Mouse (Mus musculus) intestine, postnatal 0 days (tissue): ENCODE measurements around the gene Slc25a38. TPM values are rescaled to one million over a fixed set of nuclear protein-coding genes. Genes with fewer than 3 reads are reported as not detected.
"Not testable (repeated sequence)": the region's sequence is repeated elsewhere in the genome, so short reads cannot be mapped to it uniquely, and the experiment has no call there.

Source experiments
- ATAC-seq: fragments of 200-750 bp; cut with Nextera tagmentation; 2 replicates; pipeline ENCODE4 v1.8.0; 2017; ENCODE audit warnings: mild to moderate bottlenecking, moderate TSS enrichment, moderate library complexity
- H3K27ac ChIP-seq: fragments of 300-500 bp; sonication (generic); 2 replicates; pipeline ENCODE4 v1.5.1; 2014; ENCODE audit warnings: mild to moderate bottlenecking, low read depth, low read length, moderate library complexity
- H3K27me3 ChIP-seq: fragments of 300-500 bp; sonication (generic); replicated peaks from 2 replicates; pipeline ENCODE4 v1.6.1; 2014; ENCODE audit warnings: low read length, mixed read lengths; ENCODE audit not compliant: control insufficient read depth, insufficient read depth
- H3K36me3 ChIP-seq: fragments of 300-500 bp; sonication (generic); 2 replicates; pipeline ENCODE4 v1.6.1; 2014; ENCODE audit warnings: mild to moderate bottlenecking, moderate library complexity; ENCODE audit not compliant: control insufficient read depth, insufficient read depth
- H3K4me1 ChIP-seq: fragments of 300-500 bp; sonication (generic); replicated peaks from 2 replicates; pipeline ENCODE4 v1.6.1; 2014; ENCODE audit warnings: antibody characterized with exemption, low read length, mixed read lengths; ENCODE audit not compliant: control insufficient read depth, insufficient read depth
- H3K4me2 ChIP-seq: fragments of 300-500 bp; sonication (generic); replicated peaks from 2 replicates; pipeline ENCODE4 v1.6.1; 2014; ENCODE audit warnings: low read depth, mild to moderate bottlenecking, moderate library complexity
- H3K4me3 ChIP-seq: fragments of 300-500 bp; sonication (generic); 2 replicates; pipeline ENCODE4 v1.5.1; 2014; ENCODE audit warnings: low read depth, low read length
- H3K9ac ChIP-seq: fragments of 300-500 bp; sonication (generic); 2 replicates; pipeline ENCODE4 v1.6.1; 2014; ENCODE audit warnings: mild to moderate bottlenecking, low read depth, low read length
- H3K9me3 ChIP-seq: fragments of 300-500 bp; sonication (generic); 2 replicates; pipeline ENCODE4 v1.6.1; 2016; ENCODE audit warnings: mixed run types; ENCODE audit not compliant: control insufficient read depth
- CTCF ChIP-seq: sonication (generic); IDR thresholded peaks from 2 replicates; pipeline ENCODE4 v1.5.1; 2016; ENCODE audit warnings: low read depth, mild to moderate bottlenecking, control low read depth, antibody characterized with exemption, moderate library complexity
- WGBS: fragments of 180-500 bp; shearing (Covaris S2); extraction: QIAGEN DNeasy Blood & Tissue Kit; methylation state at CpG from one replicate; pipeline ENCODE4 v1.1.7; 2014; 5-methylcytosine and 5-hydroxymethylcytosine counted together
- polyA plus RNA-seq: library from polyadenylated mRNA; unstranded; fragments of >200 nt; fragmentation: Nextera tagmentation; extraction: Ambion mirVana; gene quantifications from 2 replicates; pipeline ENCODE4 v1.2.1, GENCODE M21; 2015

The Slc25a38 gene
- polyA plus RNA-seq, 1 experiment from 2014 or later: 15.8 TPM

DNA sequence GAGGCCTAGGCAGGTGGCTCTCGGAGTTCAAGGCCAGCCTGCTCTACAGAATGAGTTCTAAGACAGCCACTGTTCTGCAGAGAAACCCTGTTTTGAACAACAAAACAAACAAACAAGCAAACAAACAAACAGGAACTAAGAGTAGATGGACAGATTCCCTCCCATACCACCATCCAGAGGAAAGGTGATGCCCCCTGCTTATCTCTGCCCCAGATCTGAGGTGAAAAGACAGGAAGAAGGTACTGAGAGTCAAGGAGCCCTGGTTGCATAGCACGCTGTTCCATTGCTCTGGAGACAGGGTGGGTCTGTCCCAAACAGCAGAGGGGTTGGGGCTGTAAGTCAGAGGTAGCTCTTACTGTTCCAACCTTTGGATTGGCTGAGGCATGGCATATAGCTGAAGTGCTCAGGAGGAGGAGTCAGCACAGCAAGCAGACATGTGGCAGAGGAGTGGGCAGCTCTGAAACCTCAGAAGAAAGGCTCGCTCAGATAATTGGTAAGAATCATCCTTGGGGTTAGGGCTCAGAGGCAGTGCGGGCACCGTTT is 18.4 kb upstream of the Slc25a38 start, which contains the start of gene Ccr8:
Gene Ccr8, plus strand, starts transcription at position 419 of the 543 bp plus-strand sequence.
- Histone ChIP-seq H3K36me3 (no peaks in the 10 kb centered on the region), H3K9ac (no peak within 1 kb of the TSS), H3K4me1 (no peaks in the 10 kb centered on the region), H3K27me3 (no peaks in the 10 kb centered on the region), H3K9me3 (0 out of 2 replicates have a peak, but pooled peaks cover 2% of the 10 kb centered on the region), H3K4me2 (no peak within 1 kb of the TSS), H3K4me3 (no peak within 1 kb of the TSS), H3K27ac (no peak within 1 kb of the TSS)
- WGBS: 83% methylated on average over 5 of the region's 5 CpGs
- ATAC-seq: no peak
- no peak for TF ChIP-seq CTCF

GRCm38 (mm10) chr9:120093701-120094100 is 16.5 kb upstream of the Slc25a38 start:
- Histone ChIP-seq H3K4me3 (no peak overlapping the region), H3K9me3 (0 out of 2 replicates have a peak, but pooled peaks cover 2% of the 10 kb centered on the region), H3K27me3 (no peaks in the 10 kb centered on the region), H3K36me3 (no peaks in the 10 kb centered on the region), H3K4me2 (no peak overlapping the region), H3K9ac (no peak overlapping the region), H3K4me1 (no peaks in the 10 kb centered on the region), H3K27ac (no peak overlapping the region)
- TF ChIP-seq CTCF: no peak
- no peak for ATAC-seq
- 86% methylated on average over 13 of the region's 13 CpGs for WGBS

- WGBS: 61% methylated on average over 7 of the region's 7 CpGs
- no peaks in the 10 kb centered on the region for H3K36me3 ChIP-seq
- no peak for TF ChIP-seq CTCF
Observed at GRCm38 (mm10) chr9:120095886-120096285, 14.3 kb upstream of the Slc25a38 start.

DNA sequence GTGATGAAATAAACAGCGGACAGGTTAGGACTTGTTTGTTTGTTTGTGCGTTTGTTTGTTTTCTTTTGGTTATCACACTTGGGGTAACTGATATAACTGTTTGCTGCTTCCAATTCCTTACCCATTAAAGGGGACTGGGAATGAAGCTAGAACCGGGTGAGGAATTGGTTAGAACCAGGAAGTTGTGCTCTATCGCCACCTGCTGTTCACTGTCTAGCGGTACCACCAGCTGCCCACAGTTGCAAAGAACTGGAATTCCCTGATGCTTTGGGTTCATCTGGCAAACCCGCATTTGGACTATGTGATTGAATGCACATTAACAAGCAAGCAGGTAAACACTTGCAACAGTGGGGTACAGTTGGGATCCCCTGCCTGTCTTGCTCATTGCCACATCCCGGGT is 11.5 kb upstream of the Slc25a38 start:
- Histone ChIP-seq H3K4me2 (no peak overlapping the region), H3K9me3 (no peaks in the 10 kb centered on the region), H3K36me3 (no peaks in the 10 kb centered on the region), H3K4me3 (no peak overlapping the region), H3K27me3 (no peaks in the 10 kb centered on the region), H3K4me1 (no peaks in the 10 kb centered on the region), H3K9ac (no peak overlapping the region), H3K27ac (no peak overlapping the region)
- peak; percentile 89 for TF ChIP-seq CTCF
- 20% methylated on average over 7 of the region's 7 CpGs for WGBS
- 0 out of 2 replicates have a peak, but pooled peaks have one; percentile 49 for ATAC-seq

More at GRCm38 (mm10) chr9:120095886-120096285, 14.3 kb upstream of the Slc25a38 start:
- Histone ChIP-seq H3K4me2 (no peak overlapping the region), H3K27me3 (no peaks in the 10 kb centered on the region), H3K27ac (no peak overlapping the region), H3K9me3 (no peaks in the 10 kb centered on the region), H3K4me1 (no peaks in the 10 kb centered on the region), H3K4me3 (no peak overlapping the region), H3K9ac (no peak overlapping the region)
- no peak for ATAC-seq

DNA sequence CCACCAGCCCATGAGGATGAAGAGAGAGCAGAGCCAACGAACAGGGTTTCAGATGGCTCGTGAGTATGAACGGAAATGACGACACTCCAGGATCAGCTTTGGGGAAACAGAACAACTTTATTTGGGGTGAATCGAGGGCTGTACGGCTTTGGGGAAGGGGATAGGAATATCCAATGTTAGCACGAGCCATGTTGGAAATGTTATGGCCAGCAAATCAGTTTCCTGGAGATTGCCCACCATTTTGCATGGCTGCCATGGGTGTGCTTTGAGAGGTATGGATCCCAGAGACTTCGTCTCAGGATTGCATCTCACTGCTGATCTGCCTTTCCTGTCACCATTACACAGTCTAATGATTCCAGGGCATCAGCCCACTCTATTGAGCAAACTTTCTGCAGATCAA is 10.9 kb upstream of the Slc25a38 start:
- Histone ChIP-seq H3K36me3 (no peaks in the 10 kb centered on the region), H3K4me2 (no peak overlapping the region), H3K4me3 (no peak overlapping the region), H3K9me3 (no peaks in the 10 kb centered on the region), H3K9ac (no peak overlapping the region), H3K4me1 (no peaks in the 10 kb centered on the region), H3K27me3 (no peaks in the 10 kb centered on the region), H3K27ac (no peak overlapping the region)
- WGBS: 89% methylated on average over 8 of the region's 8 CpGs
- TF ChIP-seq CTCF: no peak
- no peak for ATAC-seq

DNA sequence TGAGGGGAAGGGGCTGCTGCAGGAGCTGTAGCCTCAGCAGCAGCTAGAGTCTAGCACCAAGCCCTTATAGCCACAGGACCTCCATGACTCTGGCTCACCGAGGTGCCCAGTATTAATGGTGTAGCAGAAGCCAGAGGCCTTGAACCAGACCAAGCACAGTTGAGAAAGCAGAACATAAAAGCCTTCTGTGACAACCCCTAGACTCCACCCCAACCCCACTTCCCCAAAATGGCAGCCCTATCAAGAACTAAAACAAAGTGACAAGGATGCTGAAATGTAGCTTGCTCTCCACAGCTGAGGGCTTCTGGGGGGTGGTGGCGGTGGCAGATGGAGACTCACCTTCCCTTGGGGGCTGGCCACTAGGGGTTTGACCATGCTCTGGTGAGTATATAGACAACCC is 9.0 kb upstream of the Slc25a38 start:
- 98% methylated on average over 2 of the region's 2 CpGs for WGBS
- no peak for TF ChIP-seq CTCF
- H3K27me3 ChIP-seq: no peaks in the 10 kb centered on the region
- no peak overlapping the region for H3K4me2 ChIP-seq
- H3K27ac ChIP-seq: no peak overlapping the region
- no peaks in the 10 kb centered on the region for H3K4me1 ChIP-seq
- H3K9me3 ChIP-seq: no peaks in the 10 kb centered on the region
- no peak for ATAC-seq
- no peak overlapping the region for H3K4me3 ChIP-seq
- H3K36me3 ChIP-seq: no peaks in the 10 kb centered on the region
- H3K9ac ChIP-seq: no peak overlapping the region

DNA sequence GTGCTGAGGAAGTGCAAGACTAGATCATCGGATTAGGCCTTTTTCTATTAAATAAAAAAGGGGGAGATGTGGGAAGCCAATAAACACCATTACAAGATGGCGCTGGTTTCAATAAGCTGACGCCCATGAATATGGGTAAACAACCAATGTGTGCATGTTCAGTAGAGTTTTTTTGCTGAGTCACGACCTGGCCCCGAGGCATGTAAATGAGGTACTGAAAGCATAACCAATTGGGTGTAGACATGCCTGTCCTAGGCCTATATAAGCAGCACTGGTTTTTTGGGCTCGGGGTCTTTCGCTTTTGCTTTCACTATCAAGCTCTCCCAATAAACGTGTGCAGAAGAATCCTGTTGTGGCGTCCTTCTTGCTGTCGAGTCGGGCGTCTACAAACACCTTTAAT is 1.2 kb upstream of the Slc25a38 start:
- H3K4me3 ChIP-seq, H3K9me3 ChIP-seq, H3K27ac ChIP-seq, H3K9ac ChIP-seq, ATAC-seq, H3K36me3 ChIP-seq, H3K27me3 ChIP-seq, H3K4me1 ChIP-seq, H3K4me2 ChIP-seq: not testable (repeated sequence)
- 91% methylated on average over 12 of the region's 12 CpGs for WGBS
